Mouse (Mus musculus) ES-E14 (cell line): ENCODE measurements around the gene Crkl.

Experiments
- CHD2 ChIP-seq: IDR thresholded peaks from 2 replicates; pipeline ENCODE4 v1.6.1; 2014; ENCODE audit warnings: mild to moderate bottlenecking, low read depth, low read length, inconsistent platforms
- HCFC1 ChIP-seq: IDR thresholded peaks from 2 replicates; pipeline ENCODE4 v1.6.1; 2012; ENCODE audit warnings: low read length, inconsistent platforms, borderline replicate concordance; ENCODE audit not compliant: insufficient read depth
- ZC3H11A ChIP-seq: IDR thresholded peaks from 2 replicates; pipeline ENCODE4 v1.6.1; 2012; ENCODE audit warnings: low read depth, mild to moderate bottlenecking, inconsistent platforms, low read length, borderline replicate concordance
- ZNF384 ChIP-seq: IDR thresholded peaks from 2 replicates; pipeline ENCODE4 v1.6.1; 2012; ENCODE audit warnings: low read depth, low read length, inconsistent platforms

- TF ChIP-seq ZNF384 (no peak), ZC3H11A (no peak), CHD2 (no peak), HCFC1 (no peak)
Measured at GRCm38 (mm10) chr16:17486505-17486904, 34.7 kb downstream of the Crkl start.
